Mouse (Mus musculus): Measurements from ENCODE around the gene Fbxl18.
A peak's percentile ranks its signal among the peaks of the same experiment; 100 is the strongest.

The Fbxl18 gene

DNA sequence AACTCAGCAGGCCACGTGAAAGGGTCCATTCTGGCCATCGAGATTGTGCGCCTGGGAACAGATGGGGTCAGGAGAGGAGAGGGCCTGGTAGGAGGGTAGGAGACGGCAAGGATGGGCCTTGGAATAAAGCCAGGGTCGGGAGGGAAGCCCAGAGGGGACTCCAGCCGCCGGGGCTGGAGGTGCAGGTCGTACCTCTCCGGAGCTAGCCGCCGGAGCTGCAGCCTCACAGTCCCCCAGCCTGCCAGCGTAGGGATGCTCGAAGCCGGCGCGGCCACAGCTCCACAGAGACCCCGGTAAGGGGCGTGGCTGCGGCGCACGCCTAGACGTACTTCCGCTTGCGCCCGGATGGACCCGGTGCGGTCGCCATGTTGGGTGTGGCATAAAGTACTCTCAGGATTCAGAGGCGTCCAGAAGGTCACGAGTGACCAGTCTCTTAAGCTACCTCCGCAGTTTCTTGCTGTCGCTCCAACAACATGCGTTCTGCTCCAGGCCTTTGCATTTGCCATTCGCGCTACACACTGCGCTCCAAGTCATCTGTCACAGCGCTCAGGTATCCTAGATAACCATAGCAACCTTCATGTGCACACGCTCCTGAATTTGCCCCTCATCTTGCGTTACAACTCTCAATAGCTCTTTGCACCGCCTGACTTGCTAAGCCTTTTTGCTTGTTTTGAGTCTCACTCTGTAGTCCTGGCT is at the start of gene Fbxl18:
Gene Fbxl18 (minus strand): TSS at position 504 of the 696 bp plus-strand sequence.
- DNase-seq (ENCODE audit: low read depth, low spot score) = peak; percentile 88

DNA sequence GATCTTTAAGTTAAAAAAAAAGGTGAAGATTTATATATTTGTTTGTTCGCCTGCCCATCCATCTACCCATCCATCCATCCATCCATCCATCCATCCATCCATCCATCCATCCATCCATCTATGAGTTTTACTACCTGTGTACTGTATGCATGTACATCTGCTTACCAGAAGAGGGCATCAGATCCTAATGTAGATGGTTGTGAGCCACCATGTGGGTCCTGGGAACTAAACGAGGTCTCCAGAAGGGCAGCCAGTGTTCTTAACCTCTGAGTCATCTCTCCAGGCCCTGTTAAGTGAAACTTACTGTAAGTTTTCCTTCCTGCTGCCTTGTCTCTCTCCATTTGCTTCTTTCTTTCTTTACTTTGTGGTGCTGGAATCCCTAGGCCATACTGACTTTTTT is 45.2 kb upstream of the Fbxl18 start:
- no peak for DNase-seq (ENCODE audit: low read depth, low spot score)

DNA sequence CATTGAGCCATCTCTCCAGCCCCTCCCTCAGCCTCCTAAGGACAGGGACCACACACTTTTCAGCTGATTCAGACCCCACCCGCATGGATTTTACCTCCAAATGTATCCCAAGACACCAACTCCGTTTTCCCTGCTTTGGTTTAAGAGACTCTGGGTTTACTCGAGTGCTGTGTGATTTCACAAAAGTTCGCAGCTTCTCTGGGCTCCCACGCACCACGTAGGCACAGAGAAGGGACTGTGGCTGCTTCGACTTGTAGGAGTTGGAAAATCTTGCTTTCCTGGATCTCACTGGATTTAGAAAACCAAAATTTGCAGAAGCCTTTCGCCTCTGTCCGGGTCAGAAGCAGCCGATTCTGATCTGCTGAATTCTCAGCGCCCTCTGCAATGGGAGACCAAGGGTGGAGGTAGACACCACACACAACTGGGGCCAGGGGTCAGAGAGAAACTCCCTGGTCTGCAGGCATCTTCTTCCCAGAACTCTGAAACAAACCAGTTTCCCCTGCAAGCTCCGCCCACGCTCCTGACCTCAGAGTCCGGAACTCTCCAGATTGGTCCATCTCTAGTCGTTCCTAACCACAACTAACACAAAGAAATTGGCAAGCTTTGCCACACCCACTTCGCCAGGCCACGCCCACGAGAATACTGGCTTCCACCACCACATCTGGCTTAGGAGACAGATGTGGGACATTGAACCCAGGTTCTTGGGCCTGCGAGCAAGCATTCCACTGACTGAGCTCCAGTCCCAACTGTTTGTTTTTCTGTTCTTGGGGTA is 42.9 kb upstream of the Fbxl18 start:
- peak; percentile 77 for DNase-seq (ENCODE audit: low read depth, low spot score)

DNA sequence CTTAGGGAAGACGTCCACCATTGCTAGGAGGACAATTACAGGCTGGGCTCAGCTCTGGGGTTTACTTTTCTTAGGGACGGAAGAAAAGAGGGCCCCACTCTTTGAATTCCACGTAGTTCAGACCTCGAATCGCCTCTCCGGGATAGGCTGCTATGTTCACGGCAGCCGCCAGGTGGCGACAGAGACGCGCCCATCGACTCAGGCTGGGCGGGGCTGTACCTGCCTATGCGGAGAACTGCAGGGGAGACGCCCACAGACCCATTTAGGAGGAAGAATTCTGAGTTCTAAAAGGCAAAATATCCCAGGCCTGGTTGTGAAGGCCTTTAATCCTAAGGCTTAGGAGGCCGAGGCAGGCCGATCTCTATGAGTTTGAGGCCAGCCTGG is 41.1 kb upstream of the Fbxl18 start:
- peak; percentile 78 for DNase-seq (ENCODE audit: low read depth, low spot score)

DNA sequence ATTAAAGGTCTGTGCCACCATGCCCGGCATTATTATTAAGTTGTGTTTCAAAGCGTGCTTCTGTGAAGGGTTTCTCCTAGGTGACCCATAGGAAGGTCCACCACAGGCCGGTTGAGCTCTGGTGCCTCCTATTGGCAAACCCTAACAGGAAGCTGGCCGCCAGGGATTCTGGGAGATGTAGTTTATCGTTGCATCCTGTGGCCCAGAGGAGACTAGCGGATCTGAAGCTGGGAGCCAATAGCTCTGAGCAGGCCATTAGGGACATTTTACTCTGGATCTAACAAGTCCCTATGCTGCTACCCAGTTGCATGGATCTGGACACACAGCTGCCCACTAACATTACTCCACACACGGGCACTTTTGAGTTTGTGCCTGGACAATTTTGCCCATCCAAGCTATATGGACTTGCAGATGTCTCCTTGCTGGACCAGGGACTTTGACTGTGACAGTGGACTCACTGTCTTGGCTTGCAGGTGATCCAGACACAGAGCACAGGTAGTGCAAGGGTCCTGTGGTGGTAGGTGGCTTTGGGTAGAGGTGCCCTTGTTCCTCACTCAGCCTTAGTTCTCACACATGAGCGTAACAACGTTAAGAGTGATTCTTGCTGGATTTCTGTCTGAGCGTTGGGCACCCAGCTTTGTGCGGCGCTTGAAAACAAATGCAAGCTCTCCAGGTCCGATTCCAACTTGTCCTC is 40.6 kb upstream of the Fbxl18 start:
- DNase-seq (ENCODE audit: low read depth, low spot score) = peak; percentile 81

DNA sequence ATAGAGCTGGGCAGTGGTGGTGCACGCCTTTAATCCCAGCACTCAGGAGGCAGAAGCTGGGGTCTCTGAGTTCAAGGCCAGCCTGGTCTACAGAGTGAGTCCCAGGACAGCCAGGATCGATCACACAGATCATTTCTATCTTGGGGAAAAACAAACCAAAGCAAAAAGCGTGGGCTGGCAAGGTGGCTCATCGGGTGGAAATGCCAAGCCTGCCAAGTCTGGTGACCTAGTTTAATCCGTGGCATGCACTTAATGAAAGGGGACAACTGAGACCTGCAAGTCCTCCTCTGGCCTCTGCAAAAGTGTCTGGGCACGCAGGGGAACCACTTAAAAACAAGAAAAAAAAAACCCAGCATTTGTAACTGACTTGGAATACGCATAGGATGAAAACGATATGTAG is 37.5 kb upstream of the Fbxl18 start:
- DNase-seq (ENCODE audit: low read depth, low spot score) = no peak

DNA sequence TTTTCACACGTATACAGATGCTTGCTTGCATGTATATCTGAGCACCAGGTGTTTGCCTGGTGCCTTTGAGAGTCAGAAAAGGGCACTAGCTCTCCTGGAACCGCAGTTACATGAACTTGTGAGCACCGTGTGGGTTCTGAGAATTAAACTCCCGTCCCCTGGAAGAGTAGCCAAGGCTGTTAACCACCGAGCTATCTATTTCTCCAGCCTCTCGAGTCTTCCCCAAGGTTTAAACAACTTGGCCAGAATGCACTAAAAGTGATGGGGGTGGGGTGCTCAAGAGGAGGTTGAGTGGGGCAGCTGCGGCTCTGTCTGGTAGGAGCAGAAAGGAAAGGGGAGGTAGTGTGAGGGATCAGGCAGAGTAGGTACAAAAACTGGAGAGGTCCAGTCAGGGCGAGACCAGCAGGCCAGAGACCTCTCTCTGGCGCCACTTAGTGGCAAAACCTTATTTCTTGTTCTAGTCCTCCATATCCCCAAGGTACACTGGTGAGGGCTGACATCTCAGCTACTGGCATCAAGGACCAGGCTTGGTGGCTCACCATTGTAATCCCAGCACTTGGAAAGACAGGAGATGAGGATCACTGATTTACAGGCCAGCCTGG is 37.0 kb upstream of the Fbxl18 start:
- DNase-seq (ENCODE audit: low read depth, low spot score) = peak; percentile 78

DNA sequence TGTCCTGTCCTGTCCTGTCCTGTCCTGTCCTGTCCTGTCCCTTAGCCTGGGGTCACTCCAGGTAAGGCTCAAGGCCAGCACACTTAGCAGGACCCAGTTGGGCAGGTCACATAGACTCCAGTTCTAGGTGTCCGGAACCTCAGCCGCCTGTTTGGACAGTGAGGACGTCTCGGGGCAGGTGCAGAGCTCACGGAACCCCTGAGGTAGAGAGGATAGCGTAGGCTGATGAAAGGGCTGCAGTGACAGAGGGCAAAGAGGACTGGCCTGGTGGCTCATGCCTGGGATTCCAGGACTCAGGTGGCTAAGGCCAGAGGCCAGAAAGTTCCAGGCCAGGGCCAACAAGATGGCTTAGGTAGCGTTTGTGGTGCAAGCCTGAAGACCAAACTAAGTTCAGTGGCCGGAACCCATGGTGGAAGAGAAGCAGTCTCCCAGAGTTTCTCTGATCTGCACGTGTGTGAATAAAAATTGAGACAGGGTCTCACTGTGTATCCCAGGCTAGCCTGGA is 36.1 kb upstream of the Fbxl18 start:
- DNase-seq (ENCODE audit: low read depth, low spot score) = no peak

DNA sequence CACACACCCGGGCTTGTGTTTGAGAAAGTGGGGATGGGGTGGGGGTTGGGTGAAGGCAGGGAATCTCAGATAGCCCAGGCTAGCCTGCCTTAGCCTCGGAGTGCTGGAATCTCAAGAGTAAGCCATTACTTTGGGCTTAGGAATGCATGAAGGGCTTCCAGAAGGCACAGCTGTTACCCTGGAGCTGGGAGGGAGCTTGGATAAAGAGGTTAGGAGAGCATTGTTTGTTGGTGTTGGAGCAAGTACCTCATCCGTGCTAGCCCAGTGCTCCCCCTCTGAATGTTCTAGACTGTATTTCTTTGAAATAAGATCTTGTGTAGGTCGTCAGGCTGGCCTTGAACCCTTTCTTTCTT is 34.2 kb upstream of the Fbxl18 start:
- no peak for DNase-seq (ENCODE audit: low read depth, low spot score)

DNA sequence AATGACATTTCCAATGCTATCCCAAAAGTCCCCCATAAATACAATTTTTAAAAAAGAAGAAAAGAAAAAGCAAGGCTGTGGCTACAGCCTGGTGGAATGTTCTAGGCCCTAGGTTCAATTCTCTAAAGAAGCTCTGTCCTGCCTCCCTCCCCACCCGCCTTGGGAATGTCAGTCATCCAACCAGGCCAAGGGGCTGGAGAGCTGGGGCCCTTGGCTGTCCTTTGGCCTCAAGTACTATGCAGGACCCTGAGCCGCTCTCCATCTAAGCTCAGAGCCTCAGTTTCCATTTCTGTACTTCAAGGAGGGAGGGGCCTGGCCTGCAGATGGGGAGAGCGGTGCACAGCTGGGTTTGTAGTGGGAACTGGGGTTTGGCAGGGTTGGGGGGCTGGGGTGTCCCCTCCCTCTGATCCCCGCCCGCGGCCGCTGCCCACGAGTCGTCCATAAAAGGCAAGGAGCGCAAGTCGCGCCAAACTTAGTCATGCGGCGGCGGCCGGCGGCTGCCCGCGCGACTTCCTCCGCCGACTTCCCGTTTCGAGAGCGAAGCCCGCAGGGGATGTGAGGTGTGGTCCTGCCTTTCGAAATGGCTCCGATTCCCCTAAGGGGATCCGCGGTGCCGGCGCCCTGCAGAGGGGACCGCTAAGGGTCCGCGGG is 33.7 kb upstream of the Fbxl18 start:
- DNase-seq (ENCODE audit: low read depth, low spot score) = peak; percentile 52

DNA sequence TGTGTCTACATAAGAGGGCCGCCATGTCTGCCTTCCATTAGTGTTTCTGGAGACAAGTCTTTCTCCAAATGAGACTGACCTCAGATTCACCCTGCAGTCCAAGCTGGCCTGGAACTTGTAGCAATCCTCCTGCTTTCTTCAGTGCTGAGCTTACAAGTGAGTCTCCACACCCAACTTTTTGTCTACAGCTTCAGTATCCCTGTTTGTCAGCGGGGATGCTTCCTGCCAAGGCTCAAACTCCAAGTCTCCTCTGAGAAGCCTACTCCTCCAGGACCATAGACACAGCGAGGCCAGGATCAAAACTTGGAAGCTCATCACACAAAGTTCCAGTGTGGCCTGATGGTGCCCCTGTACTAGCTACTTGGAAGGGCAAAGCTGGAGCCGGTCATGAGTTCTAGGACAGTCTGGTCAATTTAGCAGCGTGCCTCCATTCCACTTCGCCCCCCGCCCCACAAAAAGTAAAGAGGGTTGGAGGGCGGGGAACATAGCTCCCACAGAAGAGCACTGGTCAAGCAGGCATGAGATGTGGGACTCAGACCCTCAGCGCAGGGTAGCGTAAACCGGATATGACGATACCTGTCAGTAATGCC is 32.2 kb upstream of the Fbxl18 start:
- no peak for DNase-seq (ENCODE audit: low read depth, low spot score)

DNA sequence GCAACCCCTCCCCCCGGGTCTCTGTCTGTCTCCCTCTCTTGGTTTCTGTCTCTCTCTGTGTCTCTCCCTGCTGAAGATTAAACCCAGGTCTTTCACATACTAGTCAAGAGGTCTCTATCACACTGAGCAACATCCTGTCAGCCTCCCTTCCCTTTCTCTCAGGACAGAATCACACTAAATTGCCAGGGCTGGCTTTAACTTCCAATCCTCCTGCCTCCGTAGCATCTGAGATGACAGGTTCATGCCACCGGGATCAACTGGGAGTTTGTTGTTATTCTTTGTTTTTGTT is 31.7 kb upstream of the Fbxl18 start:
- DNase-seq (ENCODE audit: low read depth, low spot score) = no peak

DNA sequence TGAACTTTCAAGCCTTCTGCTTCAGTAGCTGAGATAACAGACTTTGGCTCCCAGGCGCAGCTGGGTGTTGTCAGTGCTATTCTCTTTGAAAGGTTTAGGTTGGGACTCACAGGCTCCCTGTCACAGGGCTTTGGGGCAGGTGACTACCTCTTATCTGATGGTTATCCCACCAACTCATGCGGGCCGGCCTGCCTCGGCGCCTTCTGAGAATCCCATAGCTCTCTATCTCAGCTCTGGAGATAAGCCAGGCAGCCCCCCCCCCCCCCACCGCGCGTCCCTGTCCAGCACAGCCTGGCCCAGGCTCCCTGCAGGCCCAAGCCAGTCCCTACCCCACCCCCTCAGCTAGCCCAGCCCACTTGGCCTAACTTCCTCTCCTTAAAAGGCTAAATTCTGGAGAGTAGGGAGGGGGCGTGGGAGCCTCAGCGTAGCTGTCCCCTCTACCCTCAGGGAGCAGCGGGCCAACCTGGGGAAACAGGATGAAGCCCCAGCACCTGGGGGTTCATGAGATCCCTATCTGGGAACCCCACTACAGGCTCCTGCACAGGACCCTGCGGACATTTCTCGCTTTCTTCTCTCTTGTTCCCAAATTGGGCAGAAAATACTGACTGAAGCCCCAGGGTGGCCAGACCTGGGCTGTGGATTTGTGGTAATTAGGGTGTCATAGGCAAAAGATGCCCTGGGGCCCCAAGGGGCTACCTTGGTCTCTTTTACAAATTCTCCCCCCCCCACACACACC is 31.2 kb upstream of the Fbxl18 start:
- no peak for DNase-seq (ENCODE audit: low read depth, low spot score)

DNA sequence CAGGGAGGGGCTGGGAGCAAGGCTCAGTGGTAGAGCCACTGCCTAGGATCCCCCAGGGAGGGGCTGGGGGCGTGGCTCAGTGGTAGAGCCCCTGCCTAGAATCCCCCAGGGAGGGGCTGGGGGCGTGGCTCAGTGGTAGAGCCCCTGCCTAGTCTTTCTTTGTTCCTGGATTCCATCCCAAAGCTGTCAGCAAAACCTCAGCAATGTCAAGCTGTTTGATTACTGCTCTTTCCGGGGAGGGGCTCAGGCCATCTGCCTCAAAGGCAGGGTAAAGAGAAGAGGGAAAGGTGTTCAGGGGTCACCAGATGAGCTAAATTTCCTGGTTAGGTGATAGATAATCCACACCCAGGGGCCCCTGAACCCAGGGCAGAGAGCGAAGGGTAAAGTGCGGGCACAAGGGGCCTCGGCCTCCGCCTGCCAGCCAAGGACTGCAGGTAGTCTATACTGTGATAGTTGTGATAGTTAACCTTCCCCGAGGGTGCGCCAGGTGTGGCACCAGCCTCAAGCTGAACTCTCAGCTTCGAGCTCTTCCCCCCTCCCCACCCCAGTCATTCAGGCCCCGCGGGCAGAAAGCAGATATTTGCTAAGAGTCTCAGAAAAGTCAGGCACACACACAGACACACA is 29.2 kb upstream of the Fbxl18 start:
- no peak for DNase-seq (ENCODE audit: low read depth, low spot score)

DNA sequence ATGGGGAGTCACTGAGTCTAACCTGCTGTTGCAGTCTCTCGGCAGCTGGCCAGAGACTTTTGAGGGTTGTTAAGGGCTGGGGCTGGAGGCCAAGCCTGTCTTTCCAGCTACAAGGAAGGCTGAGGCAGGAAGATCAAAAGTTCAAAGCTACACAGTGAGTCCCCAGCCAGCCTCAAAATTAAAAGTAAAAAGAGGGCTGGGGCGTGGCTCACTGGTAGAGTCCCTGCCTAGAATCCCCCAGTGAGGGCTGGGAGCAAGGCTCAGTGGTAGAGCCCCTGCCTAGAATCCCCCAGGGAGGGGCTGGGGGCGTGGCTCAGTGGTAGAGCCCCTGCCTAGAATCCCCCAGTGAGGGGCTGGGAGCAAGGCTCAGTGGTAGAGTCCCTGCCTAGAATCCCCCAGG is 28.6 kb upstream of the Fbxl18 start:
- no peak for DNase-seq (ENCODE audit: low read depth, low spot score)

DNA sequence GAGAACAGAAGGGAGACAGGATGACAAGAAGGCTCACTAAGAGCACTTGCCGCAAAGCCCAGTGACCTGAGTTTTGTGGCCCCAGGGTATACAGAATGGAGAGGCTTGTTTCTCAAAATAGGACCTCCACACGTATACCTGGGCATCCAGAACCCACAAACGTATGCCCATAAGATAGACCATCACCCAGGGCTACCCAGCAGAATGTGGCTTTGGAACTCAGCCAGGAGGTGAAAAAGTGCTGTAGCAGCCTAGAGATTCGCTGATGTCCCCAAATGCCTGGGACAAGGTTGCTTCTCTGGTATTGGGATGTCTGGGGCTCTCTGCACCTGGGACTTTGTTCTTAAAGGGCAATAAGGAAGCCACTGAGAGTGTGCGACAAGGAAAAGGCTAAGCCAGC is 27.0 kb upstream of the Fbxl18 start:
- no peak for DNase-seq (ENCODE audit: low read depth, low spot score)

DNA sequence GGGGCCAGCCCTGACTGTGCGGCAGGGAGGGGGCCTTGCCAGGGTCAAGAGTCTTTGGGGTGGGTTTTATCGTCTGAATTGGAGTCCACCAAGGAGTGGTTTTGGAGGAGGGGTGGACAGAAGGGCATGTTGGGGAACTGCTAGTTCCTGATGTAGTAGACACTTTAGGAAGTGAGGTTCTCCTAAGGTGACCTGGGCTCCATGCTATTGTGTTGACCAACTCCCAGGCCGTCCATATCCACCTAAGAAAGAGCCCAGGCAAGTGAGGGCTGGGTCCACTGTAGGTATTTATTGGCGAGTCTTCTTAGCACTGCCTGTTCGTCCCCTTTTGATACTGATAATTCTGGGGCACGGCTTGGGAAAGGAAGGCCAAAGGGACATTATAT is 25.8 kb upstream of the Fbxl18 start:
- DNase-seq (ENCODE audit: low read depth, low spot score) = no peak

DNA sequence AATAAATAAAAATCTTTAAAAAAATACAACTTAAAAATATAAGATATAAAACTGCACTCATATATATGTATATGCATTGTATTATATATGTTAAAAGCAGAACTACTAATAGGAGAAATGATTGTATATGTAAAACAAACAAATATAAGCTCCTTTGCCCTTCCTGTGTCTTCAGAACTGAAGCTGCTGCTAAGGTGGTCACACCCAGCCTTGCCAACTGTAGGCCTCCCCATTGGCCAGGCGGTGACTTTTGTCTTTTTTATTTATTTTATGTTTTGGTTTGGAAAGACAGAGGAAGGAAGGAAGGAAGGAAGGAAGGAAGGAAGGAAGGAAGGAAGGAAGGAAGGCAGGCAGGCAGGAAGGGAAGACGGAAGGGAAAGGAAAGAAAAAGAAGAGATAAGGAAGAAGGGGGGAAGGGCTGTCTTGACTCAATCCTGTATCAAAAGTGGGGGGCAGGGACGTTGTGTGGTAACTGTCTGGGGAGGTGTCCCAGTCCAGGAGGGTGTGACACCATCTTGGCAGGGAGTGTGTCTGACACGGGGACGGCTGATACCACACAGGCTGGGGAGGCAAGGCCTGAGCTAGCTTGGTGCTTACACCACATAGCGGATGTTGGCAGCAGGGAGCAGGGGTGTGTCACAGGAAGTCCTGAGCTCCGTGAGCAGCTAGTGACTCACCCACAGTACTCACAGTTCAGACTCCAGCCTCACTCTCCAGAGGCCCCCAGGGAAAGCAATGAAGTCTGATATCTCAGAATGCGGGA is 25.3 kb upstream of the Fbxl18 start:
- no peak for DNase-seq (ENCODE audit: low read depth, low spot score)

DNA sequence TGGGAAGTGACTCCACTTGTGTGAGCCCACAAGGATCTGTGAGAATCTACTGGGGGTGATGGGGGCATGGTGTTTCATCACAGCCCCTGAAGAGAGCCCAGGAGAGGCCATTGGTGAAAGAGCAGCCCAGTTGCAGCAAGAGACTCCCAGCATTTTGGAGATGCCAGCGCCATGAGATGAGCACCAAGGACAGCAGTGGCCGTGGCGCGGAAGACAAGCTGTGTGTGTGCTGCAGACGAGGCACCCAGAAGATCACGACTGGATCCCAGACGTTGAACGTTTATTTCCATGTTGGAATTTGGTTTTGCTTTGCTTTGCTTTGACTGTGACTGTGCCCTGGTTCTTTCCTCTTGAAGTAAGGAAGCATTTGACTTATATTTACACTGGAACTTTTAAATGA is 22.2 kb upstream of the Fbxl18 start:
- no peak for DNase-seq (ENCODE audit: low read depth, low spot score)

DNA sequence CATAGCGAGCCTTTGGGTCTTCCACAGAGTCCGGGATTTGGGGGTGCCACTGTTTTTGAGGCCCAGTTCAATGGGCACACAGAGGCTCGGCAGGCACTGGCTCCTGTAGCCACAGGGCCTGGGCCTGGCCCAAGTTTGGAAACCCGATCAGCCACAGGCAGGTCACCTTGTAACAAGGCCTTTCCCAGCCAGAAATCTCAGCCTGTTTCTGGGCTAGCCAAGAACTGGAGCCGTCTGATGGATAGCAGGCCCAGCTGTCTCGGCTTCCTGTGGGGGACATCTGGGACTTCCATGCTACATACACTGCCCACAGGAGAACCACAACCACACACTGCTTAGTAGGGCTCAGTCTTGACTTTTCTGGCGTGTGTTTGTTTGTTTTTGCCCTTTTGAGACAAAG is 21.4 kb upstream of the Fbxl18 start:
- DNase-seq (ENCODE audit: low read depth, low spot score) = no peak
